Mouse (Mus musculus) MEL (cell line): ENCODE data around the gene D17Wsu92e. TPM values are rescaled to one million over a fixed set of nuclear protein-coding genes. Genes with fewer than 3 reads are reported as not detected.

Source experiments
- DNase-seq: peaks from one replicate; pipeline ENCODE4 v3.0.0; 2011; ENCODE audit warnings: low read depth, low spot score
- H3K27ac ChIP-seq: 2 replicates; pipeline ENCODE4 v1.5.1; 2012; ENCODE audit warnings: low read depth, mild to moderate bottlenecking, control low read depth, low read length, moderate library complexity; ENCODE audit not compliant: control insufficient read depth
- H3K27me3 ChIP-seq, 2 experiments: fragments of 150-350 bp in 1 of 2; sonication (generic) in 1 of 2; 2 replicates each; pipeline ENCODE4 v1.6.1; 2012; ENCODE audit warnings: low read length in 2 of 2, mild to moderate bottlenecking in 2 of 2, improper control_type of control experiment in 1 of 2, moderate library complexity in 1 of 2; ENCODE audit not compliant: insufficient read depth in 2 of 2, control insufficient read depth in 1 of 2
- H3K36me3 ChIP-seq, 2 experiments: 2 replicates each; pipeline ENCODE4 v1.6.1; 2012 to 2014; ENCODE audit warnings: low read length in 2 of 2, improper control_type of control experiment in 1 of 2, inconsistent platforms in 1 of 2, mild to moderate bottlenecking in 1 of 2; ENCODE audit not compliant: insufficient read depth in 2 of 2, control insufficient read depth in 1 of 2
- H3K4me1 ChIP-seq, 2 experiments: fragments of 150-350 bp in 1 of 2; sonication (generic) in 1 of 2; 2 replicates each; pipeline ENCODE4 v1.6.1; 2012; ENCODE audit warnings: low read length in 2 of 2, improper control_type of control experiment in 1 of 2, mild to moderate bottlenecking in 1 of 2; ENCODE audit not compliant: insufficient read depth in 2 of 2, control insufficient read depth in 1 of 2
- H3K4me3 ChIP-seq, 2 experiments: fragments of 150-350 bp in 1 of 2; sonication (generic) in 1 of 2; 2 replicates each; pipeline ENCODE4 v1.5.1; 2012; ENCODE audit warnings: low read depth in 2 of 2, low read length in 2 of 2, mild to moderate bottlenecking in 2 of 2, moderate library complexity in 2 of 2, control low read depth in 1 of 2, improper control_type of control experiment in 1 of 2; ENCODE audit not compliant: control insufficient read depth in 1 of 2, insufficient read depth in 1 of 2
- H3K79me2 ChIP-seq: 2 replicates; pipeline ENCODE4 v1.6.1; 2012; ENCODE audit warnings: mild to moderate bottlenecking, low read length, moderate library complexity; ENCODE audit not compliant: control insufficient read depth, poor library complexity, insufficient read depth
- H3K9ac ChIP-seq: 2 replicates; pipeline ENCODE4 v1.6.1; 2012; ENCODE audit warnings: low read depth, mild to moderate bottlenecking, control low read depth, low read length, moderate library complexity; ENCODE audit not compliant: control insufficient read depth, poor library complexity, severe bottlenecking
- H3K9me3 ChIP-seq: fragments of 150-350 bp; sonication (generic); replicated peaks from 2 replicates; pipeline ENCODE4 v1.6.1; 2012; ENCODE audit warnings: mild to moderate bottlenecking, low read length, improper control_type of control experiment, moderate library complexity; ENCODE audit not compliant: insufficient read depth
- BHLHE40 ChIP-seq: IDR thresholded peaks from 2 replicates; pipeline ENCODE4 v1.6.1; 2012; ENCODE audit warnings: low read depth, mild to moderate bottlenecking, inconsistent platforms, low read length, improper control_type of control experiment, borderline replicate concordance
- CHD1 ChIP-seq: IDR thresholded peaks from 2 replicates; pipeline ENCODE4 v1.6.1; 2012; ENCODE audit warnings: low read depth, mild to moderate bottlenecking, inconsistent platforms, low read length, improper control_type of control experiment
- CHD2 ChIP-seq: IDR thresholded peaks from 2 replicates; pipeline ENCODE4 v1.6.1; 2011; ENCODE audit warnings: low read length, improper control_type of control experiment
- CTCF ChIP-seq, 3 experiments: IDR thresholded peaks in 2 of 3; conservative IDR thresholded peaks in 1 of 3; 2 replicates each; pipeline ENCODE4 v1.5.1; 2011 to 2012; ENCODE audit warnings: low read length in 3 of 3, low read depth in 2 of 3, mild to moderate bottlenecking in 2 of 3, improper control_type of control experiment in 1 of 3, inconsistent platforms in 1 of 3, mixed read lengths in 1 of 3, moderate library complexity in 1 of 3; ENCODE audit not compliant: control insufficient read depth in 1 of 3, insufficient read depth in 1 of 3, poor library complexity in 1 of 3, severe bottlenecking in 1 of 3
- E2F4 ChIP-seq: IDR thresholded peaks from 2 replicates; pipeline ENCODE4 v1.6.1; 2011; ENCODE audit warnings: low read depth, low read length, improper control_type of control experiment, borderline replicate concordance
- ELF1 ChIP-seq: IDR thresholded peaks from 2 replicates; pipeline ENCODE4 v1.6.1; 2014; ENCODE audit warnings: low read depth, mild to moderate bottlenecking, inconsistent platforms, low read length, improper control_type of control experiment, moderate library complexity
- EP300 ChIP-seq, 2 experiments: IDR thresholded peaks; 2 replicates each; pipeline ENCODE4 v1.6.1; 2011; ENCODE audit warnings: improper control_type of control experiment in 2 of 2, low read length in 2 of 2, low read depth in 1 of 2, mild to moderate bottlenecking in 1 of 2
- ETS1 ChIP-seq: IDR thresholded peaks from 2 replicates; pipeline ENCODE4 v1.6.1; 2012; ENCODE audit warnings: low read depth, mild to moderate bottlenecking, inconsistent platforms, low read length, improper control_type of control experiment, moderate library complexity
- GABPA ChIP-seq: IDR thresholded peaks from 2 replicates; pipeline ENCODE4 v1.6.1; 2012; ENCODE audit warnings: low read depth, mild to moderate bottlenecking, inconsistent platforms, low read length, improper control_type of control experiment, moderate library complexity
- GATA1 ChIP-seq: IDR thresholded peaks from 2 replicates; pipeline ENCODE4 v1.6.1; 2011; ENCODE audit warnings: low read depth, low read length, improper control_type of control experiment
- MAX ChIP-seq: IDR thresholded peaks from 2 replicates; pipeline ENCODE4 v1.6.1; 2011; ENCODE audit warnings: low read length, improper control_type of control experiment
- MAZ ChIP-seq: IDR thresholded peaks from 2 replicates; pipeline ENCODE4 v1.6.1; 2012; ENCODE audit warnings: low read depth, mild to moderate bottlenecking, inconsistent platforms, low read length, improper control_type of control experiment
- MEF2A ChIP-seq: IDR thresholded peaks from 2 replicates; pipeline ENCODE4 v1.6.1; 2014; ENCODE audit warnings: low read depth, mild to moderate bottlenecking, inconsistent platforms, low read length, improper control_type of control experiment; ENCODE audit not compliant: poor library complexity, insufficient replicate concordance, severe bottlenecking; ENCODE audit errors: extremely low read depth
- MXI1 ChIP-seq: IDR thresholded peaks from 2 replicates; pipeline ENCODE4 v1.6.1; 2011; ENCODE audit warnings: mild to moderate bottlenecking, low read depth, low read length, improper control_type of control experiment
- MYB ChIP-seq: IDR thresholded peaks from 2 replicates; pipeline ENCODE4 v1.6.1; 2011; ENCODE audit warnings: mild to moderate bottlenecking, low read depth, low read length, improper control_type of control experiment
- MYC ChIP-seq: IDR thresholded peaks from 2 replicates; pipeline ENCODE4 v1.6.1; 2011; ENCODE audit warnings: low read depth, mild to moderate bottlenecking, low read length, improper control_type of control experiment, moderate library complexity
- NELFE ChIP-seq: IDR thresholded peaks from 2 replicates; pipeline ENCODE4 v1.6.1; 2011; ENCODE audit warnings: low read depth, low read length, improper control_type of control experiment
- NRF1 ChIP-seq: IDR thresholded peaks from 2 replicates; pipeline ENCODE4 v1.6.1; 2014; ENCODE audit warnings: low read depth, mild to moderate bottlenecking, inconsistent platforms, low read length, improper control_type of control experiment, moderate library complexity; ENCODE audit not compliant: poor library complexity, insufficient read depth, severe bottlenecking
- POLR2A ChIP-seq, 2 experiments: IDR thresholded peaks; 2 replicates each; pipeline ENCODE4 v1.6.1; 2011 to 2012; ENCODE audit warnings: low read length in 2 of 2, mild to moderate bottlenecking in 2 of 2, control low read depth in 1 of 2, improper control_type of control experiment in 1 of 2, low read depth in 1 of 2, moderate library complexity in 1 of 2; ENCODE audit not compliant: control insufficient read depth in 1 of 2, insufficient read depth in 1 of 2, poor library complexity in 1 of 2
- POLR2AphosphoS2 ChIP-seq: IDR thresholded peaks from 2 replicates; pipeline ENCODE4 v1.6.1; 2011; ENCODE audit warnings: low read length, improper control_type of control experiment
- POLR2AphosphoS5 ChIP-seq: IDR thresholded peaks from 2 replicates; pipeline ENCODE4 v1.6.1; 2012; ENCODE audit warnings: low read depth, borderline replicate concordance, mild to moderate bottlenecking, inconsistent platforms, low read length, moderate library complexity, mixed read lengths
- RCOR1 ChIP-seq: IDR thresholded peaks from 2 replicates; pipeline ENCODE4 v1.6.1; 2012; ENCODE audit warnings: low read depth, mild to moderate bottlenecking, inconsistent platforms, low read length, improper control_type of control experiment
- SIN3A ChIP-seq: IDR thresholded peaks from 2 replicates; pipeline ENCODE4 v1.6.1; 2012; ENCODE audit warnings: low read length, improper control_type of control experiment, inconsistent platforms
- TAL1 ChIP-seq: IDR thresholded peaks from 2 replicates; pipeline ENCODE4 v1.6.1; 2012; ENCODE audit warnings: mild to moderate bottlenecking, inconsistent platforms, low read length, moderate library complexity, mixed read lengths
- TBP ChIP-seq: IDR thresholded peaks from 2 replicates; pipeline ENCODE4 v1.8.0; 2011; ENCODE audit warnings: low read depth, low read length, improper control_type of control experiment
- TCF12 ChIP-seq: IDR thresholded peaks from 2 replicates; pipeline ENCODE4 v1.6.1; 2014; ENCODE audit warnings: low read depth, mild to moderate bottlenecking, inconsistent platforms, low read length, improper control_type of control experiment, moderate library complexity
- USF1 ChIP-seq: IDR thresholded peaks from 2 replicates; pipeline ENCODE4 v1.6.1; 2014; ENCODE audit warnings: low read depth, mild to moderate bottlenecking, inconsistent platforms, low read length, improper control_type of control experiment, moderate library complexity
- USF2 ChIP-seq, 2 experiments: IDR thresholded peaks; 2 replicates each; pipeline ENCODE4 v1.6.1; 2011 to 2012; ENCODE audit warnings: improper control_type of control experiment in 2 of 2, low read length in 2 of 2, borderline replicate concordance in 1 of 2, inconsistent platforms in 1 of 2, low read depth in 1 of 2, mild to moderate bottlenecking in 1 of 2; ENCODE audit not compliant: insufficient read depth in 1 of 2
- ZC3H11A ChIP-seq: IDR thresholded peaks from 2 replicates; pipeline ENCODE4 v1.6.1; 2012; ENCODE audit warnings: low read depth, mild to moderate bottlenecking, inconsistent platforms, low read length, improper control_type of control experiment
- ZMIZ1 ChIP-seq: IDR thresholded peaks from 2 replicates; pipeline ENCODE4 v1.6.1; 2012; ENCODE audit warnings: low read depth, mild to moderate bottlenecking, inconsistent platforms, low read length, improper control_type of control experiment, moderate library complexity
- ZNF384 ChIP-seq: IDR thresholded peaks from 2 replicates; pipeline ENCODE4 v1.6.1; 2012; ENCODE audit warnings: low read depth, mild to moderate bottlenecking, inconsistent platforms, low read length, improper control_type of control experiment
- polyA plus RNA-seq, 2 experiments: library from polyadenylated mRNA; stranded (reverse) in 1 of 2; unstranded in 1 of 2; fragments of >175 nt in 1 of 2; fragments of >200 nt in 1 of 2; gene quantifications; 2 replicates each; pipeline versions ENCODE4 v1.2.1 to v1.2.4; 2012; ENCODE audit warnings: low replicate concordance in 2 of 2, low read depth in 1 of 2; ENCODE audit not compliant: insufficient read length in 2 of 2, insufficient read depth in 1 of 2, missing spikeins in 1 of 2
- total RNA-seq: library from RNA; depleted of rRNA; stranded (reverse); fragments of 300-350 nt; gene quantifications from 2 replicates; pipeline ENCODE4 v1.2.3, GENCODE M21; 2012

Gene D17Wsu92e
- total and polyA plus RNA-seq, 3 experiments = 72.5 to 108 TPM; not detected in 1

DNA sequence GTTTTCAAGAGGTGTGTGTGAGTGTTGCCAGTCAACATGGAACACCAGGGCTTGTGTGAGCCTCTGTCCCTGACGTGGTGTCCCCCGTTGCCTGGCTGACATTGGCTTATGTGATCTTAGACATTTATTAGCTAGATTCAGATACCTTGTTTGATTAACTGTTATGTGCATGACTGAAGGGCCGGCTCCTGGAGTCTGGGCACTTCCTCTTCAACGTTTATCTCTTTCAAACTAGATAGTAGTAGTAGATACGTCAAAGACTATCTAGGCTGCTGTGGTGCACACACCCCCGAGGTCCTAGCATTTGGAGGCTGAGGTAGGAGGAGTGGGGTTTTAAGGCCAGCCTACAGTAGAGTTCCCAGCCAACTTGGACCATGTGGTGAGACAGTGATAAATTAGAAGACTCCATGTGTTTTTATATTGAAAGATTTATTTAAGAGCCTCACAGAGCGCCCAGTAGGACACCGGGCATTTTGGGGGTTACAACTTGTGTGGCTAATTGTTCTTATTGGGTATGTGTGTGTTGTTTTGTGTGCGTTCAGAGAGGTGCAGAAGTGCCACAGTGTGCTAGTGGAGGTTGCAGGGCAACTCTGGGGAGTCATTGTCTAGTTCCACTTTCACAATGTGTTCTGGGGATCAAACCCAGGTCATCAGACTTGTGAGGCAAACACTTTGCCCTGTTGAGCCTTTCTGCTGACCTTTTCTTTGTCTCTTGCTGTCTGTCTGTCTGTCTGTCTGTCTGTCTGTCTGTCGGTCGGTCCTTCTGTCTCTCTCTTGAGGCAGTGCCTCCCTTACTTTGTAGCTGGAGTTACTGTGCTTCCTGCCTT, 37.4 kb upstream of the D17Wsu92e start:
- Histone ChIP-seq H3K9ac (peak overlapping the region; percentile 86), H3K4me1 (peaks cover 16 to 23% of the 10 kb centered on the region in 2 experiments), H3K4me3 (peak overlapping the region; percentile 75 to 97), H3K79me2 (peaks cover 60% of the 10 kb centered on the region), H3K9me3 (no peaks in the 10 kb centered on the region), H3K27ac (peak overlapping the region; percentile 82), H3K27me3 (no peaks in the 10 kb centered on the region), H3K36me3 (peaks cover 2 to 19% of the 10 kb centered on the region in 2 experiments)
- 0 out of 2 replicates have a peak, but pooled peaks have one; percentile 40 for TF ChIP-seq MAZ
- TF ChIP-seq CHD2 = no peak
- no peak for TF ChIP-seq GABPA
- no peak for TF ChIP-seq NRF1
- TF ChIP-seq ETS1 = peak; percentile 88
- no peak for TF ChIP-seq CTCF (IDR thresholded peaks at IDR 0.05 in 2 of 3, conservative IDR thresholded peaks at IDR 0.05 in 1 of 3; ENCODE audit: control insufficient read depth in 1 of 3, insufficient read depth in 1 of 3, low read depth in 2 of 3, low read length in 3 of 3, poor library complexity in 1 of 3, severe bottlenecking in 1 of 3)
- TF ChIP-seq CHD1 = peak; percentile 13; the same call in 1 of the 2 replicates
- TF ChIP-seq RCOR1 = no peak
- TF ChIP-seq POLR2A (IDR thresholded peaks at IDR 0.05; ENCODE audit: control insufficient read depth in 1 of 2, insufficient read depth in 1 of 2, low read depth in 1 of 2, low read length in 2 of 2, poor library complexity in 1 of 2) = peak; percentile 6 to 52; a peak in 1 of 4 replicates
- TF ChIP-seq E2F4 = no peak
- peak; percentile 46; the same call in 1 of the 2 replicates for TF ChIP-seq POLR2AphosphoS2
- no peak for TF ChIP-seq BHLHE40
- TF ChIP-seq NELFE = no peak
- peak in 1 of 2 experiments; percentile 72 for TF ChIP-seq EP300 (IDR thresholded peaks at IDR 0.05; ENCODE audit: low read depth in 1 of 2, low read length in 2 of 2)
- TF ChIP-seq ZNF384 = no peak
- peak; percentile 65 for TF ChIP-seq MAX
- peak; percentile 43; the same call in 1 of the 2 replicates for TF ChIP-seq TAL1
- peak; percentile 82 for TF ChIP-seq SIN3A
- no peak for TF ChIP-seq POLR2AphosphoS5
- TF ChIP-seq MEF2A = no peak
- TF ChIP-seq TCF12 = peak; percentile 70
- peak; percentile 77 for TF ChIP-seq GATA1
- TF ChIP-seq MYB = no peak
- peak; percentile 62; the same call in 1 of the 2 replicates for TF ChIP-seq ELF1
- peak; percentile 97 for TF ChIP-seq MXI1
- no peak for TF ChIP-seq ZC3H11A
- no peak; the same call in 1 of the 2 replicates for TF ChIP-seq ZMIZ1
- TF ChIP-seq MYC = peak; percentile 74; the same call in 1 of the 2 replicates
- TF ChIP-seq TBP = no peak
- no peak for TF ChIP-seq USF1
- no peak for TF ChIP-seq USF2 (IDR thresholded peaks at IDR 0.05; ENCODE audit: borderline replicate concordance in 1 of 2, insufficient read depth in 1 of 2, low read depth in 1 of 2, low read length in 2 of 2)
- DNase-seq = peak; percentile 89
